In genomic region chr10:42989910-42990309, GRCm38 (mm10) we compare ENCODE assay signal across 8 mouse cellular contexts.
DNase-seq lines count a peak whose midpoint lies in the region; ATAC-seq lines count a peak whose summit lies in the region.

No protein-coding gene starts in this region.

- intact Hi-C loops in heart, postnatal 14 days (cut with DNase I): loop anchor here (1.0 to 5.0 kb wide), 3 partner anchors 32 to 293 kb away; no protein-coding TSS in a partner anchor

- peak; percentile 59 for DNase-seq in kidney, adult 18-20 months
- no peak for DNase-seq in kidney, adult 11 months
- peak; percentile 77 for DNase-seq in CD4-positive helper T cell, adult 2 months (ENCODE audit: low read depth, low spot score)
- peak; percentile 50 for DNase-seq in WW6 (ENCODE audit: low read depth, low spot score)
- peak; percentile 43 to 65 for DNase-seq in cerebellum, postnatal 4 days (ENCODE audit: low spot score in 2 of 2)
- peak; percentile 58 to 73 for DNase-seq in heart, postnatal 14 days
- peak; percentile 78 for DNase-seq in thymus, postnatal 0 days (ENCODE audit: low spot score)

- ATAC-seq in megakaryocyte, adult 5-6 weeks (ENCODE audit: poor library complexity, severe bottlenecking): peak; percentile 69
